Mouse (Mus musculus) central nervous system, embryonic 14 days (tissue): Measurements from ENCODE around the gene Ccnb2. TPM values are rescaled to one million over a fixed set of nuclear protein-coding genes. Genes with fewer than 3 reads are reported as not detected.

Experiments used
- polyA plus RNA-seq: library from polyadenylated mRNA; depleted of rRNA; stranded (reverse); fragments of >200 nt; gene quantifications from 2 replicates; pipeline ENCODE4 v1.2.3, GENCODE M21; 2012; rRNA removed

Gene Ccnb2
- 44.4 and 55.5 TPM in 2 replicates for polyA plus RNA-seq

DNA sequence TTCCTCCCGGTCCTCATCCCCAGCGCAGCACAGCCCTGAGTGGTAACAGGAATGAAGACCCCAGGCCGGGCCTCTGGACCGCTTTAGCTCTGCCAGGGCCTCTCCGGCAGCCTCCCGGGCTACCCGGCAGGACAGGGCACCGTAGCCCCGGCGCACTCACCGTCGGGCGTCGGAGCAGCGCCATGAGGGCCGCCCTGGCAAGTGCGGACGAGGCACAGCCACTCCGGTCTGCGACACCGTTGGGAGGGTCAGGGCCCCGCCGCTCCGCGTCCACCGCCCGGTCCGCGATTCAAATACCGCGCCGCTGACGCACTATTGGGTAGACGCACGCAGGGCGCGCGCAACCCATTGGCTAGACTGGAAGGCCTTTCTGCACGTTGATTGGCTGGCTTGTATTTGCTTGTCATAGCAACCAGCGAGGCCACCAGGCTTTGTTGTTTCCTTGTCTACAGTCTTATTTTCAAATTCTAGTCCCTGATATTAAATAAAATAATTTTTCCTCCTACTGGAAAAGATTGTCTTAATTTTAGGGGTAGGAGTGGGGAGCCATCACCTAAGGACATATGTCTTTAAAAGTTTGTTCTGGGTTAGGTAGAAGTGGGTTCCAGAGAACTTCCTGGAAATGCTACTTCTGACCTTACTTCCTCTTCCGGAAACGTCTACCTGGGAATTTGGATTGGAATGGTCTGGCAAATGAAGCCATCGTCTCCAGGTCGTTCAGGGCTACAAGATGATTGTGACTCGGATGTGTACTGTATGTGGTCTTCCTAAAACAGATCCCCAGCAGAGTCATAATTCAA lies at the start of gene Ccnb2:
Gene Ccnb2 (minus strand): TSS at position 291 of the 800 bp plus-strand sequence.

Other genes starting within 250 kb of the Ccnb2 start
- 3.8 and 6.0 TPM in 2 replicates for gene Myo1e, start 214.2 kb downstream of the Ccnb2 start, polyA plus RNA-seq
- 49.2 and 50.0 TPM in 2 replicates for gene Rnf111, start 82.2 kb upstream of the Ccnb2 start, polyA plus RNA-seq
- gene Sltm, start 121.2 kb upstream of the Ccnb2 start, polyA plus RNA-seq = 66.9 and 69.5 TPM in 2 replicates
- 0.49 and 0.73 TPM in 2 replicates for gene Gm10642, start 234.7 kb upstream of the Ccnb2 start, polyA plus RNA-seq
- 11.7 and 12.6 TPM in 2 replicates for gene Mindy2, start 235.6 kb upstream of the Ccnb2 start, polyA plus RNA-seq